Mouse (Mus musculus) ovary, postnatal 36 days (tissue): ENCODE measurements around the gene Dennd4c.
A peak's percentile ranks its signal among the peaks of the same experiment; 100 is the strongest.
"Not testable (repeated sequence)": the region's sequence is repeated elsewhere in the genome, so short reads cannot be mapped to it uniquely, and the experiment has no call there.

ENCODE experiments used
- DNase-seq: peaks from one replicate; pipeline ENCODE4 v3.0.0; 2022; ENCODE audit warnings: low spot score, mixed read lengths

The Dennd4c gene

GRCm38 (mm10) chr4:86777587-86777986 is 29.2 kb downstream of the Dennd4c start:
- peak; percentile 6 for DNase-seq

- no peak for DNase-seq
Measured at GRCm38 (mm10) chr4:86810604-86811003, 62.2 kb downstream of the Dennd4c start.

DNA sequence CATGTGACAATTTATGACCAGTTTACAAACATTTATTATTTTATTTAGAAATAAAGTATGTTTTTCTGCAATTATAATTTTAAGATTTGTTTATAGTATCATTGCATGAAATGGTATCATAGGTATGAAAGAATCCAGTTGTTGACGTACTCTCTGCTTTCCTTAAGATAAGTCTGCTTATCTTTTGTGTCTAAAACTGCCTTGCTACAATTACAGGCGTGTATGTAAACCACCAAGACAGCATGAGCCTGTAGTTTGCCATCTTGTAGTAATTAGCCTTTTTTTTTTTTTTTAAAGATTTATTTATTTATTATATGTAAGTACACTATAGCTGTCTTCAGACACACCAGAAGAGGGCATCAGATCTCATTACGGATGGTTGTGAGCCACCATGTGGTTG is 66.5 kb downstream of the Dennd4c start:
- DNase-seq, result no peak

- peak; percentile 23 for DNase-seq
Measured at GRCm38 (mm10) chr4:86823169-86823568, 74.8 kb downstream of the Dennd4c start.

DNA sequence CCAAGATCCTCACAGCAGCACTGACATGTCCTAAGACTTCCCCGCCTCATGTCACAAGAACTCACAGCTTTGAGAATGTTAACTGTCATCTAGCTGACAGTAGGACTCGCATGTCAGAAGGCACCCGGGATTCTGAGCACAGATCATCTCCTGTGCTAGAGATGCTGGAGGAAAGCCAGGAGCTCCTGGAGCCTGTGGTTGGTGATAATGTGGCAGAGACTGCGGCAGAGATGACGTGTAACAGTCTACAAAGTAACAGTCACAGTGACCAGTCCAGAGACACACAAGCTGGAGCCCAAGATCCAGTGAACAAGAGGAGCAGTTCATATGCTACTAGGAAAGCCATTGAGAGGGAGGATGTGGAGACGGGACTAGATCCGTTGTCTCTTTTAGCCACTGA is 76.8 kb downstream of the Dennd4c start:
- no peak for DNase-seq

DNA sequence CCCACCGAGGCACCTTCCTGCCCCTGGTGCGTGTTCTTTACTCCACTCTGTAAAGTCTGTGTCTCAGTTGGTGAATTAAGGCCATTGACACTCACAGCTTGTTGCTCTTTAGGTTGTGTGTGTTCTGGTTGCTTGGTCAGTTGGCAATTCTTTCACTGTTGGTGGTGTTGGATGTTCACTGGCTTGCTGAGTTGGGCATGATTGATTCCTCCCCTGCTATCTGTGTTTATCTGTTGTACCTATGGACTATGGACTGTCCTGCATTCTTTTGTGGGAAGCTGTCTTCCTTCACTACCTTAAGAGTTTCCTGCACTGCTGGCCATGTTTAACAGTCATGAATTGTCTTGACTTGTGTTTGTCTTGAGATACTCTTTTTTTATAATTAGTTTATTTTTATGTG is 83.5 kb downstream of the Dennd4c start:
- no peak for DNase-seq

DNA sequence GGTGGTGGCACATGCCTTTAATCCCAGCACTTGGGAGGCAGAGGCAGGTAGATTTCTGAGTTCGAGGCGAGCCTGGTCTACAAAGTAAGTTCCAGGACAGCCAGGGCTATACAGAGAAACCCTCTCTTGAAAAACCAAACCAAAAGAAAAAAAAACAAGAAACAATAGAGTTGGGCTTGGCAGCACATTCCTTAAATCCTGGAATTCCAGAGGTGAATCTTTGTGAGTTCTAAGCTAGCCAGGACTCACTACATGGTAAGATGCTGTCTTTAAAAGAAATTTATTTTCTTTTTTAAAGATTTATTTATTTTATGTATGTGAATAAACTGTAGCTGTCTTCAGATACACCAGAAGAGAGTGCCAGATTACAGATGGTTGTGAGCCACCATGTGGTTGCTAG is 92.8 kb downstream of the Dennd4c start:
- not testable (repeated sequence) for DNase-seq

- DNase-seq, result peak; percentile 15
Measured at GRCm38 (mm10) chr4:86845384-86845783, 97.0 kb downstream of the Dennd4c start.

DNA sequence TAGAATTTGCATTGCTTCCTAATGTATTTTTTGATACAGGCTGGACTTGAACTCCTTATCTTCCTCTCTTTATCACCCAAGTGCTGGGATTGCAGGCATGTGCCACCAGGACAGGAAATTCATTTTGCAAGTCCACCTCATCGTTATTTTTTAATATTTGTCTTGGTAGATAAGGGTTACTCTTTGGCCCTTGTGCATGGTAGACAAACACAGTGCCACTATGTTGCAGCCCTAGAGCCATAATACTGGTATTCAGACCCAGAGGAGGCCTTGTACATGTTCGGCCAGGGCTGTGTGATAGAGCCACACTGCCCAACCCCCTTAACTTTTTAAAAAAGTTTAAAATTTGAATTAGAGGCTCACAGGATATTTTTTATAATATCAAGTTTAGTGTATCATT is 98.9 kb downstream of the Dennd4c start:
- no peak for DNase-seq

DNA sequence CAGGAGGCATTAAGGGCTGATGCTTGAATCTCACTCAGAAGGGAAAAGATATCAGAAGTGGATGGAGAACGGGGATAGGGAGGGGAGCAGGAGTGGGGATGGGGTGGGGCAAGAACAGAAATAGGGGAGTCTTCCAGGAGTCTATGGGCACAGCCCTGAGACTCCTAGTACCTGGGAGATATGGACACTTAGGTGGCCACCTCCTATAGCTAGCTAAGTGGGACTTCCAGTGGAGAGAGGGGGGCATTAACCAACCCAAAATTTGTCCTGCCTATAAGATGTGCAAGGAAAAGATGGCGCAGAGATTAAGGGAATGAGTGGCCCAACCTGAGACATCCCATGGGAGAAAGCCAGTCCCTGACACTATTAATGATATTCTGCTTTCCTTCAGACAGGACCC is 103.0 kb downstream of the Dennd4c start:
- no peak for DNase-seq

- no peak for DNase-seq
Measured at GRCm38 (mm10) chr4:86852018-86852417, 103.7 kb downstream of the Dennd4c start.

DNA sequence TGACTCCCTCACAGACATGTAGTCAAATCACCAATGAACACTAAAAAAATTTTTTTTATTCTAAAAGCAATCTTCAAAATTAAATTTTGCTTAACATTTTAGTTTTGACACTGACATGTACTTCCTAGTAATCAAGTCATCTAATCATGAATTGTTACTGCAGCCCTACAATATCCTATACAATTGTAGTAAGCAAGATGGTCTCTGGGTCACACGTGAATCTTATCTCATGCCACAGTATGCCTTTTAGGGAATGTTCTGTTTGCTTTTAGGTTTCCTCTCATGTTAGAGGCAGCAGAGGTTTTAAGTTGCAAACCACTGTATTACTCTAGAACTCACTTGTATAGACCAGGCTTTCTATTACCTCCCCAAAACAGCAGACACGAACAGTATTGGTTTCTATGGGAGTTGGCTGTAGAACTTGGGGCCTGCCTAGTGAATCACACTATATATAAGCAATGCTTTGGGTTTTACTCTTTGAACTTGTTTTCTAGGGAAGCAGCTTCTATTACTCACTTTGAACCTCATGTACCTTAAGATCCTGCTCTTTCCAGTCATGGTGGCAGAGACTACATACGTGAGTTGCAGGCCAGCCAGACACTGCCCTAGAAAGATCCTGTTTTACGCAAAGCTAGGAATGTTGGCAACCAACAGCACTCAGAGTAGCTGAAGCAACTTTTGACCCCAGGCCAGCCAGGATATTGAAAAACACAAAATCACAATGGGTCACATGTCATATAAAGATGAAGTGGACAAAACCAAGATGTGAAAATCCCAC is 104.6 kb downstream of the Dennd4c start:
- no peak for DNase-seq

DNA sequence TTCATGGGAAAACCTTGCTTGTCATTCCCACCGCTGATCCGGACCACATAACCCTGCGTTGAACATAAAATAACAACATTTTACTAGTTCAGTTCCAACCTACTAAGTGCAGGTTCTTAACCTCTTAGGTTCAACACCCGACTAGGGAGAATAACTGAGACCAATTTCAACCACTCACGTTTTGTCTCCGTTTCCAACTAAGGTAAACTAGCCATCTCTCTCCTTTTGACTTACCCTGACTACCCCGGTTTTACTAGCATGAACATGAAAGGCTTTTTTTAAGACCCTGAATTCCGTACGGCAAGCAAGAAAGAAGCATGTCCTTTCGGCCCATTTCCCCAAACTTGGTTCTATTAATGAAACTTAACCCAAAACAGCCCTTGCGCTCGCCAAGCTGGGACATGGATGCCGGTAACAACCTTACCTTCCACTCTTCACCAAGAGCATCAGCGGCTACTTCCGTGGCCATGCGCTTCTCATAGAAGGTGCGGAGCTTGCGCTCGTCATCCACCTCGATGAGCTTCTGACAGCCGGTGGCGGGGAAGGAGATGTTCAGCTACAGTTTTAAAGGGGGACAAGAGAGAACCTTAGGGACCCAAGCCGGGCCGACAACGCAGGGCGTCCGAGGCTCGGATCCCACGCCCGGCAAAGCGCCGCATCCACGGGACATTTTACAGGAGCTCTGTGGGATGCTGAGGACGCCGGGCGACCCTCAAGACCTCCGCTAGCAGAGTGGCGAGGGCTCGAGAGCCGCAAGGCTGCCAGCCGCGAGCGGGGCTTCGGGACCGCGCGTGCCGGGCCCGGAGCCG is 108.2 kb downstream of the Dennd4c start:
- DNase-seq, result no peak

GRCm38 (mm10) chr4:86857113-86858069 is 109.0 kb downstream of the Dennd4c start, which contains the start of gene Rps6:
Rps6 (minus strand) TSS chr4:86857412.
- DNase-seq, result peak; percentile 94

GRCm38 (mm10) chr4:86858070-86858440 is 109.7 kb downstream of the Dennd4c start:
- no peak for DNase-seq

DNA sequence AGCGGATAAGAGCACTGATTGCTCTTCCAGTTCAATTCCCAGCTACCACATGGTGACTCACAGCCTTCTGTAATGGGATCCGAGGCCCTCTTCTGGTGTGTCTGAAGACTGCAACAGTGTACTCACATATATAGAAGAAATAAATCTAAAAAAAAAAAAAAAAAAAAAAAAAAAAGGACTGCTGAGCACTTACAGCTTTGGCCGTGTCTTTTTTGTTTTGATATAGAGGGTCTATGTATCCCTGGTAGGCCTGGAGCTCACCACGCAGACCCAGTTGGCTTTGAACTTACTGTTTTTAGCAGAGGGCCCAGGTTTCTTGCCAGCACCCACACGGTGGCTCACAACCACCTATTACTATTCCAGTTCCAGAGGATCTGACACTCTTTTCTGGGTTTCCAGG is 115.7 kb downstream of the Dennd4c start:
- no peak for DNase-seq

- DNase-seq, result no peak
Measured at GRCm38 (mm10) chr4:86871988-86872387, 123.6 kb downstream of the Dennd4c start.

DNA sequence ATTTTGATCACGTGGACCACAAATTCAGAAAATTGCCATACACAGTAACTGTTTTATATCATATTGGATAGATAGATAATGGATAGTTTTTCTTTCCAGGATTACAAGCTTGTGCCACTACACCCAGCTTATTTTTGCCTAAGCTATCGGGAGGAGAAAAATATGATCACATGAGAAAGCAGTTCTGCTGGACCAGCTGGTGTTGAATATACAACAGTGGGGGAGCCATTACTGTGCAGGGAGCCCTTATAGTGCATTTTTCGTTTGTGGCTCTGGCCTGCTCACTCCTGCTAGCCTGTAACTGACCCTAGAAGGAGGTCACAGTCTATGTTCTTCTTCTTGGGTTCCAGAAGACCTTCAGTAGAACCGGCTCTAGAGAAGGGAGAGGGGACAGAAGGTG is 124.7 kb downstream of the Dennd4c start:
- DNase-seq, result no peak

- peak; percentile 94 for DNase-seq
Measured at GRCm38 (mm10) chr4:86874146-86874847, 125.9 kb downstream of the Dennd4c start, which contains the start of gene Acer2. Acer2 (plus strand) TSS chr4:86874396.

- DNase-seq, result no peak
Measured at GRCm38 (mm10) chr4:86879477-86879876, 131.1 kb downstream of the Dennd4c start.

DNA sequence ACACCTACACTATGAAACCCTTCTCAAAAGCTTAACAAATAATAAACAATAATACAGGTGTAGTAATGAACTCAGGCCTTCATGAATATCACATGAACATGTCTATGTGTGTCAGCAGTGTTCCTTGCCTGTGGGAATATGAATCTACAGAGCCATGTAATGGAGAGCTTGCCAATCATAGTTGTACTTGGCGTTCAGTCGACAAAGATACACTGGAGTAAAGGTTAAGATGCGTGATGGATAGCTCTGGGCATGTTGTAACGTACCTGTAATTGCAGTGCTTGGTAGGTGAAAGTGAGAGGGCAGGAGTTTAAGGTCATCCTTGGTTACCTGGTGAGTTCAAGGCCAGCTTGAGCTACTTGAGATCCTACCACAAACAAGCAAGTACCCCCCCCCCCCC is 132.8 kb downstream of the Dennd4c start:
- no peak for DNase-seq
